Mouse (Mus musculus): ENCODE data around the gene Usp30.
A peak's percentile ranks its signal among the peaks of the same experiment; 100 is the strongest.

Usp30 gene

GRCm38 (mm10) chr5:114066601-114067000 is 1.3 kb downstream of the Usp30 start:
- DNase-seq (ENCODE audit: low spot score), result no peak

GRCm38 (mm10) chr5:114067543-114067942 is 2.3 kb downstream of the Usp30 start:
- no peak for DNase-seq (ENCODE audit: low spot score)

- no peak for DNase-seq (ENCODE audit: low spot score)
Observed at GRCm38 (mm10) chr5:114067982-114068381, 2.7 kb downstream of the Usp30 start.

GRCm38 (mm10) chr5:114070858-114071257 is 5.6 kb downstream of the Usp30 start:
- DNase-seq (ENCODE audit: low spot score), result no peak

GRCm38 (mm10) chr5:114072262-114072661 is 7.0 kb downstream of the Usp30 start:
- no peak for DNase-seq (ENCODE audit: low spot score)

- DNase-seq (ENCODE audit: low spot score), result no peak
Observed at GRCm38 (mm10) chr5:114077009-114077408, 11.7 kb downstream of the Usp30 start.

GRCm38 (mm10) chr5:114085501-114085900 is 20.2 kb downstream of the Usp30 start:
- DNase-seq (ENCODE audit: low spot score), result no peak

- no peak for DNase-seq (ENCODE audit: low spot score)
Observed at GRCm38 (mm10) chr5:114087875-114088480, 22.7 kb downstream of the Usp30 start.

- no peak for DNase-seq (ENCODE audit: low spot score)
Observed at GRCm38 (mm10) chr5:114090421-114091013, 25.3 kb downstream of the Usp30 start.

- peak; percentile 31 for DNase-seq (ENCODE audit: low spot score)
Observed at GRCm38 (mm10) chr5:114091057-114091807, 26.0 kb downstream of the Usp30 start, which contains the start of gene Svop. TSS of gene Svop (minus strand) at chr5:114091570.

- DNase-seq (ENCODE audit: low spot score), result peak; percentile 73
Observed at GRCm38 (mm10) chr5:114099709-114100389, 34.6 kb downstream of the Usp30 start.

GRCm38 (mm10) chr5:114100390-114101099 is 35.3 kb downstream of the Usp30 start:
- DNase-seq (ENCODE audit: low spot score), result no peak

- DNase-seq (ENCODE audit: low spot score), result no peak
Observed at GRCm38 (mm10) chr5:114101873-114102272, 36.6 kb downstream of the Usp30 start.

- peak; percentile 26 for DNase-seq (ENCODE audit: low spot score)
Observed at GRCm38 (mm10) chr5:114102807-114103206, 37.5 kb downstream of the Usp30 start.

GRCm38 (mm10) chr5:114106391-114106935 is 41.2 kb downstream of the Usp30 start:
- no peak for DNase-seq (ENCODE audit: low spot score)

- no peak for DNase-seq (ENCODE audit: low spot score)
Observed at GRCm38 (mm10) chr5:114113334-114113733, 48.1 kb downstream of the Usp30 start.

GRCm38 (mm10) chr5:114115030-114115429 is 49.8 kb downstream of the Usp30 start:
- DNase-seq (ENCODE audit: low spot score), result no peak

GRCm38 (mm10) chr5:114116586-114116985 is 51.3 kb downstream of the Usp30 start:
- no peak for DNase-seq (ENCODE audit: low spot score)

- no peak for DNase-seq (ENCODE audit: low spot score)
Observed at GRCm38 (mm10) chr5:114119806-114120205, 54.5 kb downstream of the Usp30 start.

GRCm38 (mm10) chr5:114126008-114126407 is 60.7 kb downstream of the Usp30 start:
- DNase-seq (ENCODE audit: low spot score), result no peak

GRCm38 (mm10) chr5:114126499-114127244 is 61.4 kb downstream of the Usp30 start:
- no peak for DNase-seq (ENCODE audit: low spot score)
